Mouse (Mus musculus): ENCODE results near the gene Serpinb1a. TPM values are rescaled to one million over a fixed set of nuclear protein-coding genes. Genes with fewer than 3 reads are reported as not detected.

The Serpinb1a gene
- polyA plus RNA-seq, 3 experiments from 2014 or later, result 10.1 to 86.4 (median 28.2) TPM

DNA sequence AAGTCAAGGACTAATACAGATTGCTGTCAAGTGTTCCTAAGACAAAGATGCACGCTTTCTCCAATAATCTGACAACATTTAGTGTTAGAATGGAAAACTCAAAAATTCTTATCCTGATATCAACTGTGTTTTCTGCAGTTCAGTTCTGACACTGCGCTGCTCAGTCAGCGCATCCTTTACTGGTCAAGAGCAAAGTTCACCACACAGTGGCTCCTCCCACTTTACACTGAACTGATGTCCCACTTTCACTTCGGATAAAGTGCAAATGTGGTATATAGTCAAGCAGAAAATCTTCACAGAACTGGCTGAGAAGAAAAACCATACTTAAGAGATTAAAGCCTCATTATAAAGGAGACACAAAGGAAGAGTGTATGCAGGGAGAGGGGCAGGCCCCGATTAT lies 55.8 kb downstream of the Serpinb1a start:
- no peak for ATAC-seq

GRCm38 (mm10) chr13:32794619-32795018 lies 56.4 kb downstream of the Serpinb1a start:
- no peak for ATAC-seq

Other genes with a start within 250 kb of the Serpinb1a start
- gene Mylk4, start 67.2 kb downstream of the Serpinb1a start, polyA plus RNA-seq (2017; shearing (Covaris generic)), result not detected
- 10 to 100 TPM in 1 of 3 experiments, 1 to 10 TPM in 2; 6.4 to 10.0 (median 8.2) TPM for gene Wrnip1, start 49.1 kb downstream of the Serpinb1a start, polyA plus RNA-seq (2017; shearing (Covaris generic))
- not detected for gene D930007J09Rik, start 48.3 kb downstream of the Serpinb1a start, polyA plus RNA-seq (2017; shearing (Covaris generic))
- not detected for gene Serpinb1c, start 47.0 kb upstream of the Serpinb1a start, polyA plus RNA-seq (2017; shearing (Covaris generic))
- 100 to 1,000 TPM in 1 of 3 experiments, 10 to 100 TPM in 2; 33.0 to 109 (median 34.2) TPM for gene Serpinb6b, start 114.0 kb upstream of the Serpinb1a start, polyA plus RNA-seq (2017; shearing (Covaris generic))
- 10 to 100 TPM; 21.5 to 47.1 (median 22.1) TPM for gene Serpinb9, start 152.1 kb upstream of the Serpinb1a start, polyA plus RNA-seq (2017; shearing (Covaris generic))
- gene Serpinb9b, start 176.2 kb upstream of the Serpinb1a start, polyA plus RNA-seq (2017; shearing (Covaris generic)), result under 1 TPM in 1 of 3 experiments, not detected in 2; 0.77 TPM
- gene Serpinb1b, start 227.4 kb upstream of the Serpinb1a start, polyA plus RNA-seq (2017; shearing (Covaris generic)), result 1 to 10 TPM in 1 of 3 experiments, not detected in 2; 2.6 TPM